Mouse (Mus musculus) G1E (cell line): ENCODE results near the gene Pithd1.

ENCODE experiments used
- CTCF ChIP-seq: IDR thresholded peaks from 2 replicates; pipeline ENCODE4 v1.5.1; 2012; ENCODE audit warnings: low read depth, low read length, inconsistent platforms, mixed read lengths
- GATA1 ChIP-seq: IDR thresholded peaks from 2 replicates; pipeline ENCODE4 v1.6.1; 2012; ENCODE audit warnings: borderline replicate concordance, low read length, inconsistent platforms, mixed read lengths
- GATA2 ChIP-seq: IDR thresholded peaks from 2 replicates; pipeline ENCODE4 v1.6.1; 2012; ENCODE audit warnings: low read depth, low read length, inconsistent platforms, borderline replicate concordance
- POLR2AphosphoS5 ChIP-seq: IDR thresholded peaks from 2 replicates; pipeline ENCODE4 v1.6.1; 2012; ENCODE audit warnings: low read depth, low read length, inconsistent platforms; ENCODE audit not compliant: insufficient replicate concordance
- TAL1 ChIP-seq: conservative IDR thresholded peaks from 2 replicates; pipeline ENCODE4 v1.6.1; 2012; ENCODE audit warnings: low read depth, low read length, inconsistent platforms, mixed read lengths

DNA sequence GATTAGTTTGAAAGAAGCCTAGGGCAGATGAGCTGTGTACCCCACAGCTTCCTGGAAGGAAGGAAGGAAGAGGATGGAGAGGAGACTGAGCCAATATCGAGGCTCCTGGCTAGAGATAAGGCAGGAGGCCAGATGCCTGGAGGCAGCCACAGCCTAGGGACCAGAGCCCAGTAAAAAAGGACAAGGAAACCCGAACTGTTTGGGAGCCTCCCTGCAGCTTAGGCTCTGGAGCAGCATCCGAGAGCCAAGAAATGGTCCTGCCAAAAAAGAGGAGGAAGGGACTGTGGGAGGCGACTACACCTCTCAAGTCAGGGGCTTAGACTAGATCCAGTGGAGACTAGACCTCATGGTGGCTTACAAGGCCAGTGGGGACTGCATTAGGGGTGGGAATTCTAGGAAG is 43.7 kb downstream of the Pithd1 start:
- TF ChIP-seq CTCF (no peak), GATA1 (no peak), GATA2 (no peak), TAL1 (no peak), POLR2AphosphoS5 (no peak)
